12 mouse cellular contexts compared by ENCODE assay signal in genomic region chr11:117995255-117995654, GRCm38 (mm10). TPM values are rescaled to one million over a fixed set of nuclear protein-coding genes. Genes with fewer than 3 reads are reported as not detected.
A peak's percentile ranks its signal among the peaks of the same experiment; 100 is the strongest.
DNase-seq lines count a peak whose midpoint lies in the region; ATAC-seq and TF ChIP-seq lines count a peak whose summit lies in the region.
"Had no signal": no experiment of that assay in that cellular context is flagged by ENCODE, and none has a peak within 500 bp of the region (broad histone marks: within the 10 kb centered on the region; RNA-seq: fewer than 3 reads in every experiment).

No protein-coding gene starts in this region.

- no peak overlapping the region for H3K4me2 ChIP-seq in hindbrain, embryonic 11.5 days (replicated peaks; ENCODE audit: low read depth, low read length)
- H3K4me2 ChIP-seq in neural tube, embryonic 13.5 days = no peak overlapping the region
- no peak overlapping the region; the same call in 1 of the 2 replicates for H3K4me2 ChIP-seq in stomach, postnatal 0 days (replicated peaks; ENCODE audit: low read depth)
- H3K4me2 ChIP-seq: forebrain, embryonic 13.5 days; lung, embryonic 15.5 days had no signal

- TF ChIP-seq CTCF in stomach, postnatal 0 days (IDR thresholded peaks at IDR 0.05; ENCODE audit: low read depth) = no peak

- 53% methylated on average over 2 of the region's 2 CpGs for WGBS in hindbrain, embryonic 10.5 days
- 57% methylated on average over 2 of the region's 2 CpGs for WGBS in hindbrain, embryonic 11.5 days
- WGBS in neural tube, embryonic 13.5 days = 56% methylated on average over 2 of the region's 2 CpGs
- 54% methylated on average over 2 of the region's 2 CpGs for WGBS in stomach, postnatal 0 days

- no peak overlapping the region for H3K27ac ChIP-seq in hindbrain, embryonic 10.5 days
- H3K27ac ChIP-seq in hindbrain, embryonic 11.5 days (ENCODE audit: low read depth, low read length) = no peak overlapping the region
- H3K27ac ChIP-seq in neural tube, embryonic 13.5 days (replicated peaks) = no peak overlapping the region
- peak overlapping the region; percentile 90 for H3K27ac ChIP-seq in stomach, postnatal 0 days (replicated peaks)
- H3K27ac ChIP-seq: forebrain, embryonic 13.5 days had no signal

- H3K9ac ChIP-seq in hindbrain, embryonic 11.5 days (ENCODE audit: low read depth, low read length) = no peak overlapping the region
- H3K9ac ChIP-seq in neural tube, embryonic 13.5 days = 0 out of 2 replicates have a peak overlapping the region, but pooled peaks have one; percentile 23
- peak overlapping the region; percentile 9; the same call in 1 of the 2 replicates for H3K9ac ChIP-seq in stomach, postnatal 0 days (ENCODE audit: low read length)
- H3K9ac ChIP-seq: forebrain, embryonic 13.5 days; lung, embryonic 15.5 days had no signal

- no peak for ATAC-seq in hindbrain, embryonic 11.5 days (ENCODE audit: low FRiP score)
- ATAC-seq in neural tube, embryonic 13.5 days (ENCODE audit: low read depth) = no peak
- no peak for ATAC-seq in stomach, postnatal 0 days (ENCODE audit: low FRiP score, low TSS enrichment)
- ATAC-seq: forebrain, embryonic 13.5 days had no signal

- no peaks in the 10 kb centered on the region for H3K9me3 ChIP-seq in hindbrain, embryonic 10.5 days
- no peaks in the 10 kb centered on the region for H3K9me3 ChIP-seq in hindbrain, embryonic 11.5 days (ENCODE audit: control insufficient read depth, low read length)
- H3K9me3 ChIP-seq in neural tube, embryonic 13.5 days = no peaks in the 10 kb centered on the region
- H3K9me3 ChIP-seq in stomach, postnatal 0 days (ENCODE audit: control insufficient read depth, low read length) = no peaks in the 10 kb centered on the region
- H3K9me3 ChIP-seq: forebrain, embryonic 13.5 days; lung, embryonic 15.5 days had no signal

- peak; percentile 47 for DNase-seq in adrenal gland, postnatal 14 days
- no peak for DNase-seq in adrenal gland, postnatal 4 days (ENCODE audit: low spot score in 2 of 2)
- DNase-seq in hindbrain, embryonic 10.5 days (ENCODE audit: low spot score) = no peak
- no peak for DNase-seq in hindbrain, embryonic 11.5 days (ENCODE audit: low spot score)
- no peak for DNase-seq in neural tube, embryonic 10.5 days (ENCODE audit: extremely low spot score, low spot score)
- DNase-seq in stomach, postnatal 0 days (ENCODE audit: low spot score) = no peak
- DNase-seq in embryo, embryonic 10 days (ENCODE audit: low spot score) = no peak
- DNase-seq: kidney, postnatal 25 days; retina, postnatal 1 day had no signal

- H3K36me3 ChIP-seq in hindbrain, embryonic 10.5 days = peaks cover 27% of the 10 kb centered on the region
- H3K36me3 ChIP-seq in hindbrain, embryonic 11.5 days (ENCODE audit: control insufficient read depth, insufficient read depth, low read length) = no peaks in the 10 kb centered on the region
- H3K36me3 ChIP-seq in neural tube, embryonic 13.5 days = peaks cover 14% of the 10 kb centered on the region
- H3K36me3 ChIP-seq in stomach, postnatal 0 days (ENCODE audit: control insufficient read depth, insufficient read depth, low read length) = no peaks in the 10 kb centered on the region
- H3K36me3 ChIP-seq: lung, embryonic 15.5 days had no signal

- H3K27me3 ChIP-seq in hindbrain, embryonic 10.5 days (ENCODE audit: insufficient read depth, poor library complexity, severe bottlenecking) = no peaks in the 10 kb centered on the region
- no peaks in the 10 kb centered on the region for H3K27me3 ChIP-seq in hindbrain, embryonic 11.5 days (ENCODE audit: control insufficient read depth, insufficient read depth, low read length)
- no peaks in the 10 kb centered on the region for H3K27me3 ChIP-seq in neural tube, embryonic 13.5 days
- no peaks in the 10 kb centered on the region for H3K27me3 ChIP-seq in stomach, postnatal 0 days (ENCODE audit: control insufficient read depth, insufficient read depth, low read length)
- H3K27me3 ChIP-seq: forebrain, embryonic 13.5 days; lung, embryonic 15.5 days had no signal

- no peak for TF ChIP-seq EP300 in stomach, postnatal 0 days (optimal IDR thresholded peaks at IDR 0.05)

- peaks cover 63% of the 10 kb centered on the region for H3K4me1 ChIP-seq in hindbrain, embryonic 10.5 days (replicated peaks)
- no peaks in the 10 kb centered on the region for H3K4me1 ChIP-seq in hindbrain, embryonic 11.5 days (replicated peaks; ENCODE audit: control insufficient read depth, insufficient read depth, low read length)
- peaks cover 61% of the 10 kb centered on the region for H3K4me1 ChIP-seq in neural tube, embryonic 13.5 days (replicated peaks)
- peaks cover 34% of the 10 kb centered on the region for H3K4me1 ChIP-seq in stomach, postnatal 0 days (replicated peaks; ENCODE audit: control insufficient read depth, insufficient read depth)

- peak overlapping the region; percentile 5; the same call in 1 of the 2 replicates for H3K4me3 ChIP-seq in hindbrain, embryonic 10.5 days
- H3K4me3 ChIP-seq in hindbrain, embryonic 11.5 days (ENCODE audit: low read depth, low read length) = no peak overlapping the region
- no peak overlapping the region for H3K4me3 ChIP-seq in neural tube, embryonic 13.5 days
- no peak overlapping the region for H3K4me3 ChIP-seq in stomach, postnatal 0 days (ENCODE audit: low read depth, low read length)
- H3K4me3 ChIP-seq: forebrain, embryonic 13.5 days; lung, embryonic 15.5 days had no signal

RNA-seq across cellular contexts. Expression of gene Pgs1, which starts 9.2 kb away (rescaled TPM):
- total RNA-seq in adrenal gland, postnatal 14 days (2021) = 32.9 and 39.2 TPM in 2 replicates
- 10 to 100 TPM; 39.1 to 40.4 TPM for total RNA-seq in adrenal gland, postnatal 4 days (2021)
- 46.2 and 51.9 TPM in 2 replicates for polyA plus RNA-seq in hindbrain, embryonic 10.5 days (2016; fragmentation: Nextera tagmentation; extraction: Ambion mirVana)
- 38.6 and 39.1 TPM in 2 replicates for polyA plus RNA-seq in hindbrain, embryonic 11.5 days (2014; fragmentation: Nextera tagmentation; extraction: Ambion mirVana)
- polyA plus RNA-seq in neural tube, embryonic 13.5 days (2015; fragmentation: Nextera tagmentation; extraction: Ambion mirVana) = 46.9 and 49.0 TPM in 2 replicates
- 28.7 and 29.4 TPM in 2 replicates for polyA plus RNA-seq in stomach, postnatal 0 days (2015; fragmentation: Nextera tagmentation; extraction: Ambion mirVana)

RNA-seq across cellular contexts. Expression of gene Socs3, which starts 25.4 kb away (rescaled TPM):
- 4.8 and 6.5 TPM in 2 replicates for total RNA-seq in adrenal gland, postnatal 14 days (2021)
- total RNA-seq in adrenal gland, postnatal 4 days (2021) = 10 to 100 TPM; 11.8 to 12.7 TPM
- 12.5 and 14.2 TPM in 2 replicates for polyA plus RNA-seq in hindbrain, embryonic 10.5 days (2016; fragmentation: Nextera tagmentation; extraction: Ambion mirVana)
- polyA plus RNA-seq in hindbrain, embryonic 11.5 days (2014; fragmentation: Nextera tagmentation; extraction: Ambion mirVana) = 3.4 and 5.6 TPM in 2 replicates
- 7.8 and 8.7 TPM in 2 replicates for polyA plus RNA-seq in neural tube, embryonic 13.5 days (2015; fragmentation: Nextera tagmentation; extraction: Ambion mirVana)
- 13.5 and 15.7 TPM in 2 replicates for polyA plus RNA-seq in stomach, postnatal 0 days (2015; fragmentation: Nextera tagmentation; extraction: Ambion mirVana)
